Mouse (Mus musculus): ENCODE measurements at regions not wholly inside any gene's neighbourhood (a gene's known extent, or its start where the extent isn't known, plus 50 kb on each side); places are given as distances from the start of the nearest gene placed in this dataset.
A peak's percentile ranks its signal among the peaks of the same experiment; 100 is the strongest.
"Not testable (repeated sequence)": the region's sequence is repeated elsewhere in the genome, so short reads cannot be mapped to it uniquely, and the experiment has no call there.

- DNase-seq (ENCODE audit: low spot score), result no peak
Observed at GRCm38 (mm10) chr3:138609749-138610148, 83.8 kb downstream of the Eif4e start.

GRCm38 (mm10) chr3:138612884-138613653, 87.1 kb downstream of the Eif4e start:
- DNase-seq (ENCODE audit: low spot score), result no peak

- peak; percentile 59 for DNase-seq (ENCODE audit: low spot score)
Observed at GRCm38 (mm10) chr3:138613680-138614079, 87.7 kb downstream of the Eif4e start.

- no peak for DNase-seq (ENCODE audit: low spot score)
Observed at GRCm38 (mm10) chr3:138614899-138615298, 88.9 kb downstream of the Eif4e start.

GRCm38 (mm10) chr3:138620263-138620662, 94.3 kb downstream of the Eif4e start:
- DNase-seq (ENCODE audit: low spot score), result no peak

GRCm38 (mm10) chr3:138624128-138624527, 98.1 kb downstream of the Eif4e start:
- no peak for DNase-seq (ENCODE audit: low spot score)

- no peak for DNase-seq (ENCODE audit: low spot score)
Observed at GRCm38 (mm10) chr3:138626230-138626629, 100.3 kb downstream of the Eif4e start.

GRCm38 (mm10) chr3:138630231-138630630, 104.3 kb downstream of the Eif4e start:
- no peak for DNase-seq (ENCODE audit: low spot score)

GRCm38 (mm10) chr3:138632086-138632485, 106.1 kb downstream of the Eif4e start:
- DNase-seq (ENCODE audit: low spot score), result no peak

GRCm38 (mm10) chr3:138642026-138642425, 100.0 kb upstream of the Tspan5 start:
- peak; percentile 63 for DNase-seq (ENCODE audit: low spot score)

- no peak for DNase-seq (ENCODE audit: low spot score)
Observed at GRCm38 (mm10) chr3:138643951-138644285, 98.1 kb upstream of the Tspan5 start.

- DNase-seq (ENCODE audit: low spot score), result peak; percentile 54
Observed at GRCm38 (mm10) chr3:138644286-138644951, 97.6 kb upstream of the Tspan5 start.

- DNase-seq (ENCODE audit: low spot score), result no peak
Observed at GRCm38 (mm10) chr3:138645320-138645719, 96.7 kb upstream of the Tspan5 start.

GRCm38 (mm10) chr3:138649699-138650098, 92.3 kb upstream of the Tspan5 start:
- no peak for DNase-seq (ENCODE audit: low spot score)

- DNase-seq (ENCODE audit: low spot score), result not testable (repeated sequence)
Observed at GRCm38 (mm10) chr3:138650671-138651070, 91.3 kb upstream of the Tspan5 start.

GRCm38 (mm10) chr3:138651361-138652205, 90.4 kb upstream of the Tspan5 start:
- DNase-seq (ENCODE audit: low spot score), result no peak

GRCm38 (mm10) chr3:138652206-138652605, 89.8 kb upstream of the Tspan5 start:
- no peak for DNase-seq (ENCODE audit: low spot score)

- no peak for DNase-seq (ENCODE audit: low spot score)
Observed at GRCm38 (mm10) chr3:138652685-138653084, 89.3 kb upstream of the Tspan5 start.

GRCm38 (mm10) chr3:138653549-138654246, 88.3 kb upstream of the Tspan5 start:
- no peak for DNase-seq (ENCODE audit: low spot score)

GRCm38 (mm10) chr3:138654610-138655371, 87.2 kb upstream of the Tspan5 start:
- no peak for DNase-seq (ENCODE audit: low spot score)

GRCm38 (mm10) chr3:138655479-138655878, 86.5 kb upstream of the Tspan5 start:
- DNase-seq (ENCODE audit: low spot score), result no peak

All from testis, postnatal 10 days (tissue).